Mouse (Mus musculus) hematopoietic stem cell, adult 5-6 weeks (primary cell): Measurements from ENCODE around the gene Acer2. TPM values are rescaled to one million over a fixed set of nuclear protein-coding genes. Genes with fewer than 3 reads are reported as not detected.
"Not testable (repeated sequence)": the region's sequence is repeated elsewhere in the genome, so short reads cannot be mapped to it uniquely, and the experiment has no call there.

ENCODE experiments used
- ATAC-seq, 2 experiments: fragments of 125-278 bp in 1 of 2; replicated peaks in 1 of 2; 2 replicates each; pipeline ENCODE4 v1.8.0; 2016 to 2017; ENCODE audit warnings: inconsistent platforms in 2 of 2, mild to moderate bottlenecking in 2 of 2, moderate number of reproducible peaks in 2 of 2, low read depth in 1 of 2, moderate TSS enrichment in 1 of 2; ENCODE audit not compliant: low FRiP score in 2 of 2, poor library complexity in 2 of 2, severe bottlenecking in 2 of 2, insufficient read depth in 1 of 2, low TSS enrichment in 1 of 2
- total RNA-seq: library from RNA; stranded (forward); fragments of 172-1452, 232-1000 nt; gene quantifications from 2 replicates; pipeline ENCODE4 v1.2.3, GENCODE M21; 2017

Gene Acer2
- total RNA-seq = 5.3 and 5.4 TPM in 2 replicates

DNA sequence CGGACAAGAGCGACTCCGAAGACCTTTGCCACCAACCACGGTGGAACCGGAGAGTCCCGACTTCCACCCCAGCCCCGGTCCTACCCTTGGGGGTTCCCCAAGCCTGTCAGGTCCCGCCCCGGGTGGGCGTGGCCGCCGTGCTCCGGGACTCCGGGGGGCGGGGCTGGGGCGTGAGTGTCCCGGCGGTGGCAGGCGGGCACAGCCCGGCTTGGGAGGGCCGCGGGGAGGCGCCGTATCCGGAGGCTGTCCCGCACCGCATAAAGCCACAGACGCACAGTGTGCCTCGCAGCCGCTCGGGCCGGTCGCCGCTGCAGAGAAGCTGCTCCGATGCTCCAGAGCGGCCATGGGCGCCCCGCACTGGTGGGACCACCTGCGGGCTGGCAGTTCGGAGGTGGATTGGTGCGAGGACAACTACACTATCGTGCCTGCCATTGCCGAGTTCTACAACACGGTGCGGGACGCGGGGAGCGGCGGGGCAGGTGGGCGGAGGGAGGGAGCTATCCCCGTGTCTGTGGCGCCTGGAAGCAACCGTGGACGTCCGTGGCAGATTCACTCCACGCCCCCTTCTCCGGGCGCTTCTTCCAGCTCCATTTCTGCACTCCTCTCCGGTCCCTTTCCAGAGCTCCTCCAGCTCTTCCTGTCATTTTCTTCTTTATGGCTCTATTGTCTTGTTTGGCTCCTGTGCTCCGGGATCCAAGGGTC, at the start of gene Acer2:
Gene Acer2 (plus strand): TSS at position 251 of the 702 bp plus-strand sequence.
- ATAC-seq = peak; percentile 86 to 93

DNA sequence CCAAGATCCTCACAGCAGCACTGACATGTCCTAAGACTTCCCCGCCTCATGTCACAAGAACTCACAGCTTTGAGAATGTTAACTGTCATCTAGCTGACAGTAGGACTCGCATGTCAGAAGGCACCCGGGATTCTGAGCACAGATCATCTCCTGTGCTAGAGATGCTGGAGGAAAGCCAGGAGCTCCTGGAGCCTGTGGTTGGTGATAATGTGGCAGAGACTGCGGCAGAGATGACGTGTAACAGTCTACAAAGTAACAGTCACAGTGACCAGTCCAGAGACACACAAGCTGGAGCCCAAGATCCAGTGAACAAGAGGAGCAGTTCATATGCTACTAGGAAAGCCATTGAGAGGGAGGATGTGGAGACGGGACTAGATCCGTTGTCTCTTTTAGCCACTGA, 49.1 kb upstream of the Acer2 start:
- ATAC-seq = no peak

DNA sequence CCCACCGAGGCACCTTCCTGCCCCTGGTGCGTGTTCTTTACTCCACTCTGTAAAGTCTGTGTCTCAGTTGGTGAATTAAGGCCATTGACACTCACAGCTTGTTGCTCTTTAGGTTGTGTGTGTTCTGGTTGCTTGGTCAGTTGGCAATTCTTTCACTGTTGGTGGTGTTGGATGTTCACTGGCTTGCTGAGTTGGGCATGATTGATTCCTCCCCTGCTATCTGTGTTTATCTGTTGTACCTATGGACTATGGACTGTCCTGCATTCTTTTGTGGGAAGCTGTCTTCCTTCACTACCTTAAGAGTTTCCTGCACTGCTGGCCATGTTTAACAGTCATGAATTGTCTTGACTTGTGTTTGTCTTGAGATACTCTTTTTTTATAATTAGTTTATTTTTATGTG, 42.3 kb upstream of the Acer2 start:
- no peak for ATAC-seq

DNA sequence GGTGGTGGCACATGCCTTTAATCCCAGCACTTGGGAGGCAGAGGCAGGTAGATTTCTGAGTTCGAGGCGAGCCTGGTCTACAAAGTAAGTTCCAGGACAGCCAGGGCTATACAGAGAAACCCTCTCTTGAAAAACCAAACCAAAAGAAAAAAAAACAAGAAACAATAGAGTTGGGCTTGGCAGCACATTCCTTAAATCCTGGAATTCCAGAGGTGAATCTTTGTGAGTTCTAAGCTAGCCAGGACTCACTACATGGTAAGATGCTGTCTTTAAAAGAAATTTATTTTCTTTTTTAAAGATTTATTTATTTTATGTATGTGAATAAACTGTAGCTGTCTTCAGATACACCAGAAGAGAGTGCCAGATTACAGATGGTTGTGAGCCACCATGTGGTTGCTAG, 33.1 kb upstream of the Acer2 start:
- ATAC-seq = not testable (repeated sequence)

DNA sequence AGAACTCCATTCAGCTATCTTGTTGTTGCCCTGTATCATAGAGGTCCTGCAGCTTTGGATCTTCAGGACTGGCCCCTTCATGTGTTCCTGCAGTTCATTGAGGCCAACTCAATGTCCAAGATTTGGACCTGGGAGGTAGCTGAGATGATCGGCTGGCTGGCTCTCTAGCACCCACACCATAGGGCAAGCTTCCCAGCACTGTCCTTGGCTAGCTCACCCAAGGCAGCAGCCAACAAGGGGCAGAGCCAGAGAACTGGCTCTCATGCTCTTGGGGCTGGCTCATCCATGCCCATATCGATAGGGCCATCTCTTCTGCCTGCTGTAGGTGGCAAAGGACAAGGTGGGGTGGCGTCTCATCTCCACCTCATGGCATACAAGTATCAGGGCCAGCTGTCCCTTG, 28.8 kb upstream of the Acer2 start:
- ATAC-seq = no peak

DNA sequence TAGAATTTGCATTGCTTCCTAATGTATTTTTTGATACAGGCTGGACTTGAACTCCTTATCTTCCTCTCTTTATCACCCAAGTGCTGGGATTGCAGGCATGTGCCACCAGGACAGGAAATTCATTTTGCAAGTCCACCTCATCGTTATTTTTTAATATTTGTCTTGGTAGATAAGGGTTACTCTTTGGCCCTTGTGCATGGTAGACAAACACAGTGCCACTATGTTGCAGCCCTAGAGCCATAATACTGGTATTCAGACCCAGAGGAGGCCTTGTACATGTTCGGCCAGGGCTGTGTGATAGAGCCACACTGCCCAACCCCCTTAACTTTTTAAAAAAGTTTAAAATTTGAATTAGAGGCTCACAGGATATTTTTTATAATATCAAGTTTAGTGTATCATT, 26.9 kb upstream of the Acer2 start:
- no peak for ATAC-seq

DNA sequence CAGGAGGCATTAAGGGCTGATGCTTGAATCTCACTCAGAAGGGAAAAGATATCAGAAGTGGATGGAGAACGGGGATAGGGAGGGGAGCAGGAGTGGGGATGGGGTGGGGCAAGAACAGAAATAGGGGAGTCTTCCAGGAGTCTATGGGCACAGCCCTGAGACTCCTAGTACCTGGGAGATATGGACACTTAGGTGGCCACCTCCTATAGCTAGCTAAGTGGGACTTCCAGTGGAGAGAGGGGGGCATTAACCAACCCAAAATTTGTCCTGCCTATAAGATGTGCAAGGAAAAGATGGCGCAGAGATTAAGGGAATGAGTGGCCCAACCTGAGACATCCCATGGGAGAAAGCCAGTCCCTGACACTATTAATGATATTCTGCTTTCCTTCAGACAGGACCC, 22.9 kb upstream of the Acer2 start:
- ATAC-seq = no peak

DNA sequence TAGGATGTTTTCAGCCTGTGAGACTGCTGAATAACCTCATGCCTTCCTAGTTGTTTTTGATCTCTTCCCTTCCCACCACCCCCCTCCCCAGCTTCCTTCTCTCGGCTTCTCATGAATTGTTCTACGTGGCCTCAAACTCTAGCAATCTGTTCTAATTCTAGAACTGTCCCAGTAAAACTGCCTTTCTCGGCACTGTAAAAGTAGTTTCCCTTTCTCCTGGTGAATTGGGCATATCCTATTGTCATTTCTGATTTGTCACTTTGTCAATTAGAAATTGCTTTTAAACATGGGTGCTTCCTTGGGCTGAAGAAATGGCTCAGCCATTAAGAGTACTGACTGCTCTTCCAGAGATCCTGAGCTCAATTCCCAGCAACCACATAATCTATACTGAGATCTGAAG, 22.2 kb upstream of the Acer2 start:
- ATAC-seq = no peak

DNA sequence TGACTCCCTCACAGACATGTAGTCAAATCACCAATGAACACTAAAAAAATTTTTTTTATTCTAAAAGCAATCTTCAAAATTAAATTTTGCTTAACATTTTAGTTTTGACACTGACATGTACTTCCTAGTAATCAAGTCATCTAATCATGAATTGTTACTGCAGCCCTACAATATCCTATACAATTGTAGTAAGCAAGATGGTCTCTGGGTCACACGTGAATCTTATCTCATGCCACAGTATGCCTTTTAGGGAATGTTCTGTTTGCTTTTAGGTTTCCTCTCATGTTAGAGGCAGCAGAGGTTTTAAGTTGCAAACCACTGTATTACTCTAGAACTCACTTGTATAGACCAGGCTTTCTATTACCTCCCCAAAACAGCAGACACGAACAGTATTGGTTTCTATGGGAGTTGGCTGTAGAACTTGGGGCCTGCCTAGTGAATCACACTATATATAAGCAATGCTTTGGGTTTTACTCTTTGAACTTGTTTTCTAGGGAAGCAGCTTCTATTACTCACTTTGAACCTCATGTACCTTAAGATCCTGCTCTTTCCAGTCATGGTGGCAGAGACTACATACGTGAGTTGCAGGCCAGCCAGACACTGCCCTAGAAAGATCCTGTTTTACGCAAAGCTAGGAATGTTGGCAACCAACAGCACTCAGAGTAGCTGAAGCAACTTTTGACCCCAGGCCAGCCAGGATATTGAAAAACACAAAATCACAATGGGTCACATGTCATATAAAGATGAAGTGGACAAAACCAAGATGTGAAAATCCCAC, 21.2 kb upstream of the Acer2 start:
- ATAC-seq = no peak

DNA sequence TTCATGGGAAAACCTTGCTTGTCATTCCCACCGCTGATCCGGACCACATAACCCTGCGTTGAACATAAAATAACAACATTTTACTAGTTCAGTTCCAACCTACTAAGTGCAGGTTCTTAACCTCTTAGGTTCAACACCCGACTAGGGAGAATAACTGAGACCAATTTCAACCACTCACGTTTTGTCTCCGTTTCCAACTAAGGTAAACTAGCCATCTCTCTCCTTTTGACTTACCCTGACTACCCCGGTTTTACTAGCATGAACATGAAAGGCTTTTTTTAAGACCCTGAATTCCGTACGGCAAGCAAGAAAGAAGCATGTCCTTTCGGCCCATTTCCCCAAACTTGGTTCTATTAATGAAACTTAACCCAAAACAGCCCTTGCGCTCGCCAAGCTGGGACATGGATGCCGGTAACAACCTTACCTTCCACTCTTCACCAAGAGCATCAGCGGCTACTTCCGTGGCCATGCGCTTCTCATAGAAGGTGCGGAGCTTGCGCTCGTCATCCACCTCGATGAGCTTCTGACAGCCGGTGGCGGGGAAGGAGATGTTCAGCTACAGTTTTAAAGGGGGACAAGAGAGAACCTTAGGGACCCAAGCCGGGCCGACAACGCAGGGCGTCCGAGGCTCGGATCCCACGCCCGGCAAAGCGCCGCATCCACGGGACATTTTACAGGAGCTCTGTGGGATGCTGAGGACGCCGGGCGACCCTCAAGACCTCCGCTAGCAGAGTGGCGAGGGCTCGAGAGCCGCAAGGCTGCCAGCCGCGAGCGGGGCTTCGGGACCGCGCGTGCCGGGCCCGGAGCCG, 17.7 kb upstream of the Acer2 start:
- ATAC-seq = no peak

DNA sequence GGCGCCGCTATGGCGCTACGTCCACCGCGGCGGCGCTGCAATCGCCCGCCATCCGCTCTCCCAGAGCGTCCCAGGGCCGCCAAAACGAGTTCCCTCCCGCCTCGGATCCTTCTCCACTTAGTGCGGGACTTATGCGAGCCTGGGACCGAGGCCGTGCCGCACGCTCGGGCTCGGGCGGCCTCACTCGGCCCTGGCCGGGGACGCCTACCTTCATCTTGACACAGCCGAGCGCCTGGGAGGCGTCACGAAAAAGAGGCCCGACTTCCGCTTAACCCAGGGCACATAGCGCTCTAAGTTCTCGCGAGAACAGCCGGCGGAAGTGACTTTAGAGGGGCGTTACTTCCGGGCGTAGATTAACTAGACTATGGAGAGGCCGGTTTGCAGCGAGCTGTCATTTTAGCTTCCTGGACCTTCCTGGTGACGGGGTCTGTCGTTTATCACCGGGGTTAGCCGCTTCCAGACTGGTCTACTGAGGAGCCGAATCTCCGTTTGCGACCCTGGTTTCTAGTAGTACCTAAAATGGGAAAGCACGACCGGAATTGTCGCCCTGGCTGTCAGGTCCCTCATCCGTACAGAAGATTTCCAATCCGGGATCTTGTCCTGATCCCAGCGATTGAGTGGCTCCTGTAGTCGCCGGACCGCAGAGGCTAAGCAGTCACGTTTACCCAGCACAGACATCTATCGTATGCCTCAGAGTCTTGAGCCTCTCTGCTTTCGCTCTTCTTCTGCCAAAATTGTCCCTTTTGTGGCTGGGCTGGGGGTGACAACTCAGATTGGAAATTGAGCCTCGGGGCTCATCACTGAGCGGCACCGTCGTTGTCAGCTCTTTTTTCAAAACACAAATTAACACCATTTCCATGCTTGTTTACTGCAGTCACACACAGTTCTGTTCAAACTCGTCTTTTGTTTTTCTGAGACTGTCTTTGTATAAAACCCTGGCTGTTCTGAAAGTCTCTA, 16.8 kb upstream of the Acer2 start, which contains the start of gene Rps6:
Gene Rps6 (minus strand): TSS at position 300 of the 957 bp plus-strand sequence.
- peak; percentile 95 to 97 for ATAC-seq

DNA sequence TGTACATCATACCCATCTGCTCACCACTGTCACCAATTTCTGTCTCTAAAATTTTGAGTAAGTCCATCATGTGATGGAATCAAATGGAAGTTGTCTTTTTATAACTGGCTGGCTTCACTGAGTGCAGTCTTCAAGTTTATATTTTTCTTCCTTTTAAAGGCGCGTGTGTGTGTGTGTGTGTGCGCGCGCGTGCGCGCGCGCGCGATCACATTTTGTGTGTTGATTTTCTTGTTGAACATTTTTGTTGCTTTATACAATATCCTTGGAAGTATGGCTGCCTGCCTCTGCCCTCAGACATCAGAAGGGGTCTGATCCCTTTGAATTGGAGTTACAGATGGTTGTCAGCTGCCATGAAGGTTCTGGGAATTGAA, 16.1 kb upstream of the Acer2 start:
- no peak for ATAC-seq

DNA sequence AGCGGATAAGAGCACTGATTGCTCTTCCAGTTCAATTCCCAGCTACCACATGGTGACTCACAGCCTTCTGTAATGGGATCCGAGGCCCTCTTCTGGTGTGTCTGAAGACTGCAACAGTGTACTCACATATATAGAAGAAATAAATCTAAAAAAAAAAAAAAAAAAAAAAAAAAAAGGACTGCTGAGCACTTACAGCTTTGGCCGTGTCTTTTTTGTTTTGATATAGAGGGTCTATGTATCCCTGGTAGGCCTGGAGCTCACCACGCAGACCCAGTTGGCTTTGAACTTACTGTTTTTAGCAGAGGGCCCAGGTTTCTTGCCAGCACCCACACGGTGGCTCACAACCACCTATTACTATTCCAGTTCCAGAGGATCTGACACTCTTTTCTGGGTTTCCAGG, 10.1 kb upstream of the Acer2 start:
- ATAC-seq = no peak

DNA sequence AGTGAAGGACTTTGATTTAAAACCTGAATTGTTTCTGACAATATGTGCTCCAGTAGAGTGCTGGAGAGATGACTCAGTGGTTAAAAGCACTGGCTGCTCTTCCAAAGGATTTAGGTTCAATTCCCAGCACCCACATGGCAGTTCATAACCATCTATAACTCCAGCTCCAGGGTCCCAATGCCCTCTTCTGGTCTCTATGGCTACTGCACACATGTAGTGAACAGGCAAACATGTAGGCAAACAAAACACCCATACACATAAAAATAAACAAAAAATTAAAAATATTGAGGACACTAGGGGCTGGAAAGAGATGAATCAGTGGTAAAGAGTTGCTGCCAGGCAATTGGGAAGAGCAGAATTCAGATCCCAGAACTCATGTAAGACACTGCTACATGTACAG, 2.2 kb upstream of the Acer2 start:
- ATAC-seq = no peak

DNA sequence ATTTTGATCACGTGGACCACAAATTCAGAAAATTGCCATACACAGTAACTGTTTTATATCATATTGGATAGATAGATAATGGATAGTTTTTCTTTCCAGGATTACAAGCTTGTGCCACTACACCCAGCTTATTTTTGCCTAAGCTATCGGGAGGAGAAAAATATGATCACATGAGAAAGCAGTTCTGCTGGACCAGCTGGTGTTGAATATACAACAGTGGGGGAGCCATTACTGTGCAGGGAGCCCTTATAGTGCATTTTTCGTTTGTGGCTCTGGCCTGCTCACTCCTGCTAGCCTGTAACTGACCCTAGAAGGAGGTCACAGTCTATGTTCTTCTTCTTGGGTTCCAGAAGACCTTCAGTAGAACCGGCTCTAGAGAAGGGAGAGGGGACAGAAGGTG, 1.1 kb upstream of the Acer2 start:
- no peak for ATAC-seq

DNA sequence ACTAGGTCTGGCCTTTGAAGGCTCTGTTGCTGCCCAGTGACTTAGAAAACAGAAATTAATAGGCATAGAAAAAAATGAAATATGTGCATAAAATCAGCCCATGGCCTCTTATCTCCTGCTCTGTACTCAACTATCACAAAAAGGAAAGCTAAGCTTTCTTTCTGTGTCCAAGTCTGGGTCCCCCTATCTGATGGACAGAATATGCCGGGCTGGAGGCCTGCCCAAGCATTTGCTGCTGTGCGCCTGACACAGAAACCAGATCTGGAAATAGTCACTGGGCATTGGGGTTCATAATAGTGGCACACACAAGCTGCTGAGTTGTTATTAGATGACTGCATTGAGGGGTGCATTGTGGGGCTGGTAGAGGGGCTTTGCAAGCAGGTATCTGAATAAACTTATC, 5.3 kb downstream of the Acer2 start:
- no peak for ATAC-seq

DNA sequence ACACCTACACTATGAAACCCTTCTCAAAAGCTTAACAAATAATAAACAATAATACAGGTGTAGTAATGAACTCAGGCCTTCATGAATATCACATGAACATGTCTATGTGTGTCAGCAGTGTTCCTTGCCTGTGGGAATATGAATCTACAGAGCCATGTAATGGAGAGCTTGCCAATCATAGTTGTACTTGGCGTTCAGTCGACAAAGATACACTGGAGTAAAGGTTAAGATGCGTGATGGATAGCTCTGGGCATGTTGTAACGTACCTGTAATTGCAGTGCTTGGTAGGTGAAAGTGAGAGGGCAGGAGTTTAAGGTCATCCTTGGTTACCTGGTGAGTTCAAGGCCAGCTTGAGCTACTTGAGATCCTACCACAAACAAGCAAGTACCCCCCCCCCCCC, 7.0 kb downstream of the Acer2 start:
- no peak for ATAC-seq
